Mouse (Mus musculus): ENCODE data around the gene Kbtbd13. TPM values are rescaled to one million over a fixed set of nuclear protein-coding genes. Genes with fewer than 3 reads are reported as not detected.
"Not testable (repeated sequence)": the region's sequence is repeated elsewhere in the genome, so short reads cannot be mapped to it uniquely, and the experiment has no call there.

Kbtbd13 gene
- total and polyA plus RNA-seq, 3 experiments, result not detected

DNA sequence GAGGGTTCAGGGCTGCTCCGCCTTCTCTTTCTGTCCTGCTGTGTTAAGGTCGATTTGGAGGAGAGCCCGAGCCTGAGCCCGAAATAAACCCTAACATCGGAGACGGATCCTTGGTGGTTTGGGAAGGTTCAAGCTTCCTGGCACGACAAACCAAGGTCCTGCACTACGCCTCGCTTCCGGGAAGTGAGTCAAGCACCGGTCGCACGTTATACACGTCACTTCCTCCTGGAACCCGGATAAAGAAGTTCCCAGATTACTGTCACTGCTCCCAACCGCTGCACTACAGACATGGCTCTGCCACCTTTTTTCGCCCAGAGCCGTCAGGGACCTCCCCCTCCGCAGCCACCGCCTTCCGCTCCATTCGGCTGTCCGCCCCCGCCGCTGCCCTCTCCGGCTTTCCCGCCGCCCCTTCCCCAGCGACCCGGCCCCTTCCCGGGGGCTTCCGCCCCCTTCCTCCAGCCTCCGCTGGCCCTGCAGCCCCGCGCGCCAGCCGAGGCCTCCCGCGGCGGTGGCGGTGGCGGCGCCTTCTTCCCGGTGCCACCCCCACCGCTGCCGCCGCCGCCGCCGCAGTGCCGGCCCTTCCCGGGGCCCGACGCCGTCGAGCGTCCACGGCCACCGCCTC is 45.5 kb downstream of the Kbtbd13 start, which contains the start of gene Pdcd7:
Pdcd7 (plus strand) TSS at position 251 of the 622 bp plus-strand sequence.
- Histone ChIP-seq H3K9me3 (replicated peaks; ENCODE audit: low read length) (peaks cover 6% of the 10 kb centered on the region), H3K27ac (ENCODE audit: insufficient read depth, low read depth) (peak within 1 kb of the TSS; percentile 59), H3K79me2 (replicated peaks; ENCODE audit: control insufficient read depth, extremely low read depth, insufficient read depth, poor library complexity, severe bottlenecking) (peaks cover 29% of the 10 kb centered on the region), H3K9ac (ENCODE audit: insufficient read depth, low read depth) (peak within 1 kb of the TSS; percentile 99), H3K4me2 (ENCODE audit: insufficient read depth, low read depth, poor library complexity, severe bottlenecking) (peak within 1 kb of the TSS; percentile 75), H3K4me1 (ENCODE audit: control insufficient read depth in 1 of 2, insufficient read depth in 2 of 2) (peaks cover 0 to 17% of the 10 kb centered on the region in 2 experiments; a peak in 3 of 4 replicates), H3K27me3 (replicated peaks) (no peaks in the 10 kb centered on the region), H3K4me3 (replicated peaks in 1 of 3; ENCODE audit: low read depth in 2 of 3, low read length in 2 of 3, poor library complexity in 1 of 3) (peak within 1 kb of the TSS; percentile 72 to 96 (median 83)), H3K36me3 (replicated peaks in 1 of 2; ENCODE audit: control insufficient read depth in 1 of 2, insufficient read depth in 1 of 2, low read length in 1 of 2) (peaks cover 0 to 8% of the 10 kb centered on the region in 2 experiments)
- DNase-seq (ENCODE audit: extremely low read depth), result peak; percentile 96
- in situ Hi-C loops (cut with MboI; ENCODE audit: low pct_ligation_motif_present, low pct_unique_long_range_greater_than_20kb, low sequenced_read_pairs), result no loop called here
- TF ChIP-seq MYC (IDR thresholded peaks at IDR 0.05; ENCODE audit: low read depth, low read length) (peak; percentile 55; the same call in 1 of the 2 replicates), RCOR1 (conservative IDR thresholded peaks at IDR 0.05; ENCODE audit: low read depth, low read length) (0 out of 2 replicates have a peak, but pooled peaks have one; percentile 21), E2F4 (IDR thresholded peaks at IDR 0.05; ENCODE audit: insufficient replicate concordance, low read depth, low read length) (no peak), TBP (conservative IDR thresholded peaks at IDR 0.05; ENCODE audit: low read depth, low read length) (peak; percentile 88), MXI1 (IDR thresholded peaks at IDR 0.05; ENCODE audit: low read depth, low read length) (peak; percentile 53), NRF1 (IDR thresholded peaks at IDR 0.05; ENCODE audit: low read depth, low read length) (no peak), TCF12 (IDR thresholded peaks at IDR 0.05; ENCODE audit: low read depth, low read length) (peak; percentile 73), HCFC1 (IDR thresholded peaks at IDR 0.05; ENCODE audit: low read depth, low read length) (peak; percentile 91), BHLHE40 (IDR thresholded peaks at IDR 0.05; ENCODE audit: low read depth, low read length) (no peak), JUN (IDR thresholded peaks at IDR 0.05; ENCODE audit: insufficient read depth, low read depth, low read length) (peak; percentile 27), KAT2A (IDR thresholded peaks at IDR 0.05; ENCODE audit: insufficient replicate concordance, low read length) (peak; percentile 87; the same call in 1 of the 2 replicates), NELFE (IDR thresholded peaks at IDR 0.05; ENCODE audit: low read depth, low read length) (peak; percentile 88), PAX5 (IDR thresholded peaks at IDR 0.05; ENCODE audit: low read length) (no peak), MEF2A (IDR thresholded peaks at IDR 0.05; ENCODE audit: borderline replicate concordance, low read depth, low read length) (peak; percentile 36; the same call in 1 of the 2 replicates), GABPA (IDR thresholded peaks at IDR 0.05; ENCODE audit: insufficient replicate concordance, low read depth, low read length) (peak; percentile 15; the same call in 1 of the 2 replicates), MAX (IDR thresholded peaks at IDR 0.05; ENCODE audit: low read length) (0 out of 2 replicates have a peak, but pooled peaks have one; percentile 58), POLR2AphosphoS2 (IDR thresholded peaks at IDR 0.05; ENCODE audit: low read depth, low read length) (peak; percentile 78; the same call in 1 of the 2 replicates), SIN3A (IDR thresholded peaks at IDR 0.05; ENCODE audit: low read length) (peak; percentile 82), IRF4 (IDR thresholded peaks at IDR 0.05; ENCODE audit: low read depth, low read length) (peak; percentile 59), CTCF (conservative IDR thresholded peaks at IDR 0.05 in 1 of 2, IDR thresholded peaks at IDR 0.05 in 1 of 2; ENCODE audit: low read depth in 2 of 2, low read length in 2 of 2) (no peak), ELF1 (IDR thresholded peaks at IDR 0.05; ENCODE audit: low read depth, low read length) (peak; percentile 97), MAFK (IDR thresholded peaks at IDR 0.05; ENCODE audit: insufficient replicate concordance, low read length) (no peak), POLR2A (IDR thresholded peaks at IDR 0.05; ENCODE audit: low read depth, low read length) (peak; percentile 87)
- dilution Hi-C loops (cut with MboI; ENCODE audit: extremely low pct_ligation_motif_present, extremely low pct_unique_long_range_greater_than_20kb, low sequenced_read_pairs), result no loop called here

DNA sequence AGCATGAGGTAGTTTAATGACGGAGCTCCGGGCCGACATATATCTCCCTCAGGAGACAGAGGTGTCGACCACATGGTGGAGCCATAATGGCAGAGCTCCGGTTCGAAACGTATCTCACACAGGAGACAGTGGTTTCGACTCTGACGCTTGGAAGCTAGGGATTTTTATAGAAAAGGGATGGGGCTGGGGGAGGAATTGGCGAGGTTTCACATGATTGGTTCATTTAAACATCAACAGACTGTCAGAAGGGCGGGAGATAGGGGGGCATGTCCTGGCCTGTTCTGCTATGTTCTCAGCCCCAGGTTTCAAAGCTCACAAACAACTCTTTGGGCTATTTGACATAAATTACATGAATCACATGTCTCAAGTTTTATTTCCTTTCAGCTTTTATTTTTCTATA is 46.0 kb downstream of the Kbtbd13 start:
- H3K27me3 ChIP-seq (replicated peaks); in situ Hi-C loops (cut with MboI; ENCODE audit: low pct_ligation_motif_present, low pct_unique_long_range_greater_than_20kb, low sequenced_read_pairs); H3K27ac ChIP-seq (ENCODE audit: insufficient read depth, low read depth); DNase-seq (ENCODE audit: extremely low read depth); H3K36me3 ChIP-seq (replicated peaks in 1 of 2; ENCODE audit: control insufficient read depth in 1 of 2, insufficient read depth in 1 of 2, low read length in 1 of 2); dilution Hi-C loops (cut with MboI; ENCODE audit: extremely low pct_ligation_motif_present, extremely low pct_unique_long_range_greater_than_20kb, low sequenced_read_pairs): not testable (repeated sequence)
- Histone ChIP-seq H3K4me1 (ENCODE audit: control insufficient read depth in 1 of 2, insufficient read depth in 2 of 2) (peaks cover 0 to 17% of the 10 kb centered on the region in 2 experiments; a peak in 3 of 4 replicates), H3K4me2 (ENCODE audit: insufficient read depth, low read depth, poor library complexity, severe bottlenecking) (peak overlapping the region; percentile 11; the same call in 1 of the 2 replicates), H3K9me3 (replicated peaks; ENCODE audit: low read length) (peaks cover 11% of the 10 kb centered on the region), H3K9ac (ENCODE audit: insufficient read depth, low read depth) (peak overlapping the region; percentile 99; the same call in 1 of the 2 replicates), H3K4me3 (replicated peaks in 1 of 3; ENCODE audit: low read depth in 2 of 3, low read length in 2 of 3, poor library complexity in 1 of 3) (peak overlapping the region; percentile 72 to 96 (median 83)), H3K79me2 (replicated peaks; ENCODE audit: control insufficient read depth, extremely low read depth, insufficient read depth, poor library complexity, severe bottlenecking) (peaks cover 29% of the 10 kb centered on the region)

Data from CH12.LX (cell line).